Mouse (Mus musculus) neutrophil, adult 59 days (primary cell): ENCODE measurements around the gene Stxbp5. TPM values are rescaled to one million over a fixed set of nuclear protein-coding genes. Genes with fewer than 3 reads are reported as not detected.

Experiments
- total RNA-seq, 2 experiments: library from RNA; stranded (reverse); gene quantifications; 1 replicate in 1 of 2; 2 replicates in 1 of 2; pipeline ENCODE4 v1.2.4; 2023

The Stxbp5 gene
- 10 to 100 TPM; 59.0 to 65.0 TPM for total RNA-seq

DNA sequence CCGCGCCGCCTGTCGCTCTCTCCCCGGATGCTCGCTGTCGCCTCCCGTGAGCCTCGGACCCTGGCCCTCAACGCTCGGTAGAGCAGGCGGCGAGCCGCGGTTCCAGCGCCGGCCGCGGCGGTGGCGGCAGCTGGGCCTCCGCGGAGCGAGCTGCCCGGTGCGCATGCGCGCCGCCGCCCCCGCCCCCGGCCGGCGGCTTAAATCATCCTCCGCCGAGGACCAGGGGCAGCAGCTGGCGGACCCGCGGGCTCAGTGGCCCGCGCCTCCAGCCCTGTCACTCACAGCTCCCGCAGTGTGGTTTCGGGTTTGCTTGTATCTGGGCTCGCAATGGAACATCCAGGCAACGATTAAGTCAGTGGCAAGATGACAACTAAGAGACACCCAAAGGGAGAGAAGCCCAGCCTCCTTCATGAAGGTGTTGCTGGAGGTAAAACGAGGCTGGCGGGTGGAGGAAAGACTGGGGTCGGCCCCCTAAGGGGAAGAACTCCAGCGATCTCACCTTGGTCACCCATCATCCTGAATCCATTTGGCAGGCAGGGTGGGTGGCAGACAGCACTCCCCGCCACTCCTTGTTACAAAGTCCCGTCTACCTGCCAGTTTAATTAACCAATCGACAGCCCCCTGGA is at the start of gene Stxbp5:
TSS of gene Stxbp5 (minus strand) at position 9 of the 626 bp plus-strand sequence.

Other genes with a start within 250 kb of the Stxbp5 start
- under 1 TPM in 1 of 2 experiments, not detected in 1; 0.04 TPM for gene Samd5, start 225.9 kb downstream of the Stxbp5 start, total RNA-seq